12 mouse cellular contexts compared by ENCODE assay signal in genomic region chr17:35079778-35080177, GRCm38 (mm10). TPM values are rescaled to one million over a fixed set of nuclear protein-coding genes. Genes with fewer than 3 reads are reported as not detected.
A peak's percentile ranks its signal among the peaks of the same experiment; 100 is the strongest.
DNase-seq lines count a peak whose midpoint lies in the region; ATAC-seq and TF ChIP-seq lines count a peak whose summit lies in the region.
"Had no signal": no experiment of that assay in that cellular context is flagged by ENCODE, and none has a peak within 500 bp of the region (broad histone marks: within the 10 kb centered on the region; RNA-seq: fewer than 3 reads in every experiment).

No protein-coding gene starts in this region.

- no peak for DNase-seq in lung, postnatal 36 days
- DNase-seq in embryo, embryonic 9.5 days (ENCODE audit: extremely low spot score), result no peak
- no peak for DNase-seq in hindbrain, embryonic 10.5 days (ENCODE audit: low spot score)
- DNase-seq: kidney, postnatal 4 days; retina, postnatal 1 day had no signal

- WGBS in lung, embryonic 15.5 days, result 37% methylated on average over 9 of the region's 9 CpGs
- 28% methylated on average over 9 of the region's 9 CpGs for WGBS in intestine, postnatal 0 days
- 56% methylated on average over 9 of the region's 9 CpGs for WGBS in stomach, embryonic 14.5 days
- 71% methylated on average over 9 of the region's 9 CpGs for WGBS in hindbrain, embryonic 10.5 days

- peak; percentile 58 for TF ChIP-seq CTCF in intestine, postnatal 0 days (IDR thresholded peaks at IDR 0.05; ENCODE audit: low read depth)

- peaks cover 18% of the 10 kb centered on the region for H3K4me1 ChIP-seq in lung, embryonic 15.5 days
- H3K4me1 ChIP-seq in intestine, postnatal 0 days (replicated peaks; ENCODE audit: control insufficient read depth, insufficient read depth, low read length), result peaks cover 11% of the 10 kb centered on the region; the same call in 1 of the 2 replicates
- 0 out of 2 replicates have a peak, but pooled peaks cover 13% of the 10 kb centered on the region for H3K4me1 ChIP-seq in stomach, embryonic 14.5 days (ENCODE audit: control insufficient read depth, insufficient read depth, low read length)
- peaks cover 41% of the 10 kb centered on the region for H3K4me1 ChIP-seq in hindbrain, embryonic 10.5 days (replicated peaks)

- no peaks in the 10 kb centered on the region for H3K9me3 ChIP-seq in lung, embryonic 15.5 days
- H3K9me3 ChIP-seq in intestine, postnatal 0 days (ENCODE audit: control insufficient read depth), result no peaks in the 10 kb centered on the region
- H3K9me3 ChIP-seq in stomach, embryonic 14.5 days (ENCODE audit: control insufficient read depth, low read depth, low read length), result no peaks in the 10 kb centered on the region
- no peaks in the 10 kb centered on the region for H3K9me3 ChIP-seq in hindbrain, embryonic 10.5 days
- H3K9me3 ChIP-seq: embryonic facial prominence, embryonic 10.5 days; limb, embryonic 12.5 days had no signal

- H3K4me3 ChIP-seq in lung, embryonic 15.5 days, result no peak overlapping the region
- H3K4me3 ChIP-seq in intestine, postnatal 0 days (ENCODE audit: low read depth, low read length), result no peak overlapping the region
- no peak overlapping the region for H3K4me3 ChIP-seq in stomach, embryonic 14.5 days (ENCODE audit: low read depth, low read length)
- H3K4me3 ChIP-seq in hindbrain, embryonic 10.5 days, result no peak overlapping the region
- H3K4me3 ChIP-seq: embryonic facial prominence, embryonic 10.5 days; limb, embryonic 12.5 days had no signal

- no peaks in the 10 kb centered on the region for H3K36me3 ChIP-seq in lung, embryonic 15.5 days
- no peaks in the 10 kb centered on the region for H3K36me3 ChIP-seq in intestine, postnatal 0 days (ENCODE audit: control insufficient read depth, insufficient read depth)
- H3K36me3 ChIP-seq in stomach, embryonic 14.5 days (ENCODE audit: control insufficient read depth, insufficient read depth, low read length), result no peaks in the 10 kb centered on the region
- H3K36me3 ChIP-seq in hindbrain, embryonic 10.5 days, result no peaks in the 10 kb centered on the region
- H3K36me3 ChIP-seq: embryonic facial prominence, embryonic 10.5 days; limb, embryonic 12.5 days had no signal

- peaks cover 5% of the 10 kb centered on the region; the same call in 1 of the 2 replicates for H3K27me3 ChIP-seq in lung, embryonic 15.5 days
- H3K27me3 ChIP-seq in intestine, postnatal 0 days (replicated peaks; ENCODE audit: control insufficient read depth, insufficient read depth, low read length), result no peaks in the 10 kb centered on the region
- H3K27me3 ChIP-seq in stomach, embryonic 14.5 days (ENCODE audit: control insufficient read depth, insufficient read depth, low read length), result no peaks in the 10 kb centered on the region
- peaks cover 11% of the 10 kb centered on the region for H3K27me3 ChIP-seq in hindbrain, embryonic 10.5 days (ENCODE audit: insufficient read depth, poor library complexity, severe bottlenecking)

- peak; percentile 15; the same call in 1 of the 2 replicates for ATAC-seq in lung, embryonic 15.5 days (ENCODE audit: borderline replicate concordance, extremely low read depth, low FRiP score, low TSS enrichment)
- ATAC-seq in common myeloid progenitor, adult 5-6 weeks (replicated peaks; ENCODE audit: low read depth, poor library complexity, severe bottlenecking), result peak; percentile 80
- ATAC-seq in intestine, postnatal 0 days, result peak; percentile 76
- ATAC-seq in stomach, embryonic 14.5 days (ENCODE audit: insufficient number of reproducible peaks, insufficient read depth, low FRiP score, low read depth), result peak; percentile 38; the same call in 1 of the 2 replicates

- no peak overlapping the region for H3K9ac ChIP-seq in lung, embryonic 15.5 days
- 0 out of 2 replicates have a peak overlapping the region, but pooled peaks have one; percentile 11 for H3K9ac ChIP-seq in intestine, postnatal 0 days (ENCODE audit: low read depth, low read length)
- H3K9ac ChIP-seq in stomach, embryonic 14.5 days (replicated peaks; ENCODE audit: low read depth, low read length), result no peak overlapping the region
- H3K9ac ChIP-seq: limb, embryonic 12.5 days had no signal

- no peak overlapping the region for H3K4me2 ChIP-seq in lung, embryonic 15.5 days
- H3K4me2 ChIP-seq in intestine, postnatal 0 days (replicated peaks; ENCODE audit: low read depth), result peak overlapping the region; percentile 32; the same call in 1 of the 2 replicates
- no peak overlapping the region for H3K4me2 ChIP-seq in stomach, embryonic 14.5 days (replicated peaks; ENCODE audit: low read depth, low read length)
- H3K4me2 ChIP-seq: limb, embryonic 12.5 days had no signal

- no peak overlapping the region for H3K27ac ChIP-seq in lung, embryonic 15.5 days
- H3K27ac ChIP-seq in intestine, postnatal 0 days (ENCODE audit: low read depth, low read length), result peak overlapping the region; percentile 41; the same call in 1 of the 2 replicates
- H3K27ac ChIP-seq in stomach, embryonic 14.5 days (ENCODE audit: low read length), result no peak overlapping the region
- H3K27ac ChIP-seq in hindbrain, embryonic 10.5 days, result no peak overlapping the region
- H3K27ac ChIP-seq: embryonic facial prominence, embryonic 10.5 days; limb, embryonic 12.5 days had no signal

RNA-seq across cellular contexts. Expression of gene Ly6g6d, which starts 1.9 kb away (rescaled TPM):
- polyA plus RNA-seq in lung, embryonic 15.5 days (2015; fragmentation: Nextera tagmentation; extraction: Ambion mirVana), result 5.2 and 6.7 TPM in 2 replicates
- total RNA-seq in common myeloid progenitor, adult 5-6 weeks (2017), result not detected in 2 replicates
- polyA plus RNA-seq in intestine, postnatal 0 days (2015; fragmentation: Nextera tagmentation; extraction: Ambion mirVana), result 3.8 and 4.9 TPM in 2 replicates
- 1.5 and 2.1 TPM in 2 replicates for polyA plus RNA-seq in stomach, embryonic 14.5 days (2014; fragmentation: Nextera tagmentation; extraction: Ambion mirVana)
- polyA plus RNA-seq in hindbrain, embryonic 10.5 days (2016; fragmentation: Nextera tagmentation; extraction: Ambion mirVana), result 2.1 and 2.4 TPM in 2 replicates
- polyA plus RNA-seq: embryonic facial prominence, embryonic 10.5 days had no signal

RNA-seq across cellular contexts. Expression of gene Ly6g6e, which starts 3.1 kb away (rescaled TPM):
- 0.96 and 1.2 TPM in 2 replicates for polyA plus RNA-seq in lung, embryonic 15.5 days (2015; fragmentation: Nextera tagmentation; extraction: Ambion mirVana)
- not detected in 2 replicates for total RNA-seq in common myeloid progenitor, adult 5-6 weeks (2017)
- polyA plus RNA-seq in intestine, postnatal 0 days (2015; fragmentation: Nextera tagmentation; extraction: Ambion mirVana), result 2.2 TPM in 2 replicates
- polyA plus RNA-seq in stomach, embryonic 14.5 days (2014; fragmentation: Nextera tagmentation; extraction: Ambion mirVana), result 7.8 and 9.7 TPM in 2 replicates
- polyA plus RNA-seq in hindbrain, embryonic 10.5 days (2016; fragmentation: Nextera tagmentation; extraction: Ambion mirVana), result 0.76 and 0.97 TPM in 2 replicates
- total RNA-seq: heart, postnatal 36 days had no signal

RNA-seq across cellular contexts. Expression of gene Ly6g6f, which starts 5.6 kb away (rescaled TPM):
- polyA plus RNA-seq in lung, embryonic 15.5 days (2015; fragmentation: Nextera tagmentation; extraction: Ambion mirVana), result 0.23 and 0.51 TPM in 2 replicates
- total RNA-seq in common myeloid progenitor, adult 5-6 weeks (2017), result not detected in 2 replicates
- not detected in 2 replicates for polyA plus RNA-seq in intestine, postnatal 0 days (2015; fragmentation: Nextera tagmentation; extraction: Ambion mirVana)
- polyA plus RNA-seq in stomach, embryonic 14.5 days (2014; fragmentation: Nextera tagmentation; extraction: Ambion mirVana), result 0.29 TPM in 1 of 2 replicates, not detected in the other
- polyA plus RNA-seq in hindbrain, embryonic 10.5 days (2016; fragmentation: Nextera tagmentation; extraction: Ambion mirVana), result 0.67 and 0.80 TPM in 2 replicates
- total RNA-seq: heart, postnatal 36 days had no signal

RNA-seq across cellular contexts. Expression of gene Abhd16a, which starts 9.3 kb away (rescaled TPM):
- 94.8 and 95.6 TPM in 2 replicates for polyA plus RNA-seq in lung, embryonic 15.5 days (2015; fragmentation: Nextera tagmentation; extraction: Ambion mirVana)
- total RNA-seq in common myeloid progenitor, adult 5-6 weeks (2017), result 33.1 and 38.8 TPM in 2 replicates
- 101 and 103 TPM in 2 replicates for polyA plus RNA-seq in intestine, postnatal 0 days (2015; fragmentation: Nextera tagmentation; extraction: Ambion mirVana)
- polyA plus RNA-seq in stomach, embryonic 14.5 days (2014; fragmentation: Nextera tagmentation; extraction: Ambion mirVana), result 77.1 and 81.4 TPM in 2 replicates
- 58.2 and 67.1 TPM in 2 replicates for polyA plus RNA-seq in hindbrain, embryonic 10.5 days (2016; fragmentation: Nextera tagmentation; extraction: Ambion mirVana)

RNA-seq across cellular contexts. Expression of gene Mpig6b, which starts 13.8 kb away (rescaled TPM):
- 0.67 and 0.93 TPM in 2 replicates for polyA plus RNA-seq in lung, embryonic 15.5 days (2015; fragmentation: Nextera tagmentation; extraction: Ambion mirVana)
- total RNA-seq in common myeloid progenitor, adult 5-6 weeks (2017), result not detected in 2 replicates
- polyA plus RNA-seq in intestine, postnatal 0 days (2015; fragmentation: Nextera tagmentation; extraction: Ambion mirVana), result 0.13 and 0.17 TPM in 2 replicates
- 0.97 and 1.3 TPM in 2 replicates for polyA plus RNA-seq in stomach, embryonic 14.5 days (2014; fragmentation: Nextera tagmentation; extraction: Ambion mirVana)
- 0.76 and 1.1 TPM in 2 replicates for polyA plus RNA-seq in hindbrain, embryonic 10.5 days (2016; fragmentation: Nextera tagmentation; extraction: Ambion mirVana)

Comparison
In these comparisons a context has a peak if more than half of its experiments do, and no peak if none do; other contexts are left out.
1. ATAC-seq: peak in every context shown above with its lines; median percentile 80 in common myeloid progenitor, adult 5-6 weeks; 76 in intestine, postnatal 0 days; 38 in stomach, embryonic 14.5 days; 15 in lung, embryonic 15.5 days.